Mouse (Mus musculus) natural killer cell, adult 2 months (primary cell): ENCODE measurements around the gene Popdc3.
"Not testable (repeated sequence)": the region's sequence is repeated elsewhere in the genome, so short reads cannot be mapped to it uniquely, and the experiment has no call there.

ENCODE experiments used
- DNase-seq, 2 experiments: peaks; one replicate each; pipeline ENCODE4 v3.0.0; 2022; ENCODE audit warnings: low spot score in 2 of 2

Gene Popdc3

DNA sequence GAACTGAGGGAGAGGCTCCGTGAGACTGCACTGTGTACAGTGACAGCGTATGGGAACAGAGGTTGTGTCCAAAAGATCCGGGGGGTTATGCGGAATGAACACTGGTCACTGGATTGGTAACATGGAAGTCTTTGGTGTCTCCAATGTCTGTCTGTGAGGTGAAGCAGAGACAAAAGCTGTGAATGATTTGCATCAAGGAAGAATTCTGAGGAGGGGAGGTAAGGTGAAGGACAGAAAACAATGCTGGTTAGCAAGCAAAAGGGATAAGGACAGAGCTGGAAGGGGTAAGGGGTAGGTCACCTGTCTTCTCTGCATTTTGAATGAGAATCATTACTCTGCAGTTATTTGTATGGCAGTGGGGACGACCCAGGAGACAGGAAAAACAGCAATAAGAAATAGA, 16.6 kb downstream of the Popdc3 start:
- no peak for DNase-seq

DNA sequence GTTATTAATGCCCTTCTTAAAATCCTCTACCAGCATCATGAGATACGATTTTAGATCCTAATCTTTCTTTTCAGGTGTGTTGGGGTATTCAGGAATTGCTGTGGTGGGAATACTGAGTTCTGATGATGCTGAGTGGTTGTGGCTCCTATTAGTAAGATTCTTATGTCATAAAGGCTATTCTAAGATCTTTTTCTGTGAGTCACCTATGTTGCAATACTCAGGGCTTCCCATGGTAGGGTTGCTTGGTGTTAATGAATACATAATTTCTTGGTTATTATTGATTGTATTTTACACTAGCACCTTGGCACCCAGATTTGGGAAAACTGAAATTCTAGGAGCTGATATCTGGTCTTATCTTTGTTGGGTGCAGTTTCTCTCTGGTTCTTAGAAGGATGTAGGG, 26.7 kb downstream of the Popdc3 start:
- DNase-seq: no peak

DNA sequence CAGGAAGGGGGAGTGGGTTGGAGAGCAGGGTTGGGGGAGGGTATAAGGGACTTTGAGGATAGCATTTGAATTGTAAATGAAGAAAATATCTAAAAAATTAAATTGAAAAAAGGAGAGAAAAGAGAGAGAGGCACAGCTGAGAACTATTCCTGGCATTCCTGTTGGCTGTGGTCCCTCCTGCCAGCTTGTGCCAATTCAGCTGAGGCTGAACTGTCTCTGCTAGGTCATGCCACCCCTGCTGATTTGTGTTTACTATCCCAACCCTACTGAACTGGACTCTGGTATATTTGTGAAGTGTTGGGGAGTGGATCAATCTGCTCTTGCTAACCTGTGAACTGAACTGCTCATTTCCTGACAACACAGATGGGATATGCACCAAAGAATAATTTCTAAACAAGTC, 32.3 kb downstream of the Popdc3 start:
- DNase-seq: no peak

GRCm38 (mm10) chr10:45216676-45217075, 38.8 kb downstream of the Popdc3 start:
- DNase-seq: no peak

DNA sequence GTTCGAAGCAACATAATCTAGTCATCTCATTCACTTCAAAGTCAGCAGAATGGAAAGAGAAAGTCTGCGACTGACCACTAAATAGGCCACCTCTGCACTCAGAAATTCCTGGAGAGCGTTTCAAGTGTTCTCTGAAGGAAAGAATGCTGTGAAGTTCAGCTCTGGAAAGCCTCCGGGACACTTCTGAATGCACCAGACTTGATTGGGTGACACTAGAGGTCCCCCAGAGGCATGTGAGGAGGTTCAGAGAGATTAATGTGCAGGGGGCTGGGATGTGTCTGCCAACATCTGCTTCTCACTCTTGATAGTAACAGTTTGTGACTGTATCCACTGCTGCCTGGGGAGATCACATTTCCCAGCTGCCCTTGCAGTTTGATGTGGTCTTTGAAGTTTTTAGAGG, 52.1 kb downstream of the Popdc3 start:
- no peak for DNase-seq

- no peak for DNase-seq
These were observed 55.5 kb downstream of the Popdc3 start for GRCm38 (mm10) chr10:45233351-45233750.

DNA sequence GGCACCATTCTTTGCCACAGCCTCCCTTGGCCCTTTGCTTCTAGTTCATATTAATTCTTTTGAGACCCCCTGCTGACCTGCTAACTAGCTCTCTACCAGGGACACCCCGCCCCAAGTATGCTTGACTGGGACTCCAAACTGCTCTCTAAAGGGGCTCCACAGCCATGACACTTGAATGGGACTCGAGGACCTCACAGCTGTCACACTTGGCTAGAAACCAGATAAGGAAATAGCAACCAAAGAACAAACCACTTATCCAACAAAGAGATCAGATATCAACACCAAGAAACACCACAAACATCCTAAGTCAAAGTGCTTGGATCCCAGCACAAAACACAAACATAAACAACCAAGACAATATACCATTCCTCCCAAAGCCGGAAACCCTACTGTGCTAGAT, 58.4 kb downstream of the Popdc3 start:
- no peak for DNase-seq

GRCm38 (mm10) chr10:45237492-45237891, 59.6 kb downstream of the Popdc3 start:
- no peak for DNase-seq

DNA sequence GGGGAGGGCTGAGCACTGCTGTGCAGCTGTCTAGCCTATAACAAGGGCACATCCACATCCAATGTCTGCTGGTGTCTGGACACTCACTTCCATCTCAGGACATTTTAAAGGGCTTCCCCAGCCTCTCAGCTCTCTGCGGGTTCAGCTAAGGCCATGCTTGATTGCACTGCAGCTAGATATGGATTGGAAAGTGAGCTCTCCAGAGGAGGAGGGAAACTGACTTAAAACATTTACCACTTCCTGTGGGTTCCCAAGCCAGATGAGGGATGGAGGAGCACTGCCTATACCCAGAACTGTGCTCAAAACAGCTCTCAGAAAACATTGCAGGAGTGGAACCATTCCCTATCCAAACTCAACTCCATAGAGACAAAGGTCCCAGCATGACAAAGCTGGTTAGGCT, 82.6 kb downstream of the Popdc3 start:
- DNase-seq: no peak

DNA sequence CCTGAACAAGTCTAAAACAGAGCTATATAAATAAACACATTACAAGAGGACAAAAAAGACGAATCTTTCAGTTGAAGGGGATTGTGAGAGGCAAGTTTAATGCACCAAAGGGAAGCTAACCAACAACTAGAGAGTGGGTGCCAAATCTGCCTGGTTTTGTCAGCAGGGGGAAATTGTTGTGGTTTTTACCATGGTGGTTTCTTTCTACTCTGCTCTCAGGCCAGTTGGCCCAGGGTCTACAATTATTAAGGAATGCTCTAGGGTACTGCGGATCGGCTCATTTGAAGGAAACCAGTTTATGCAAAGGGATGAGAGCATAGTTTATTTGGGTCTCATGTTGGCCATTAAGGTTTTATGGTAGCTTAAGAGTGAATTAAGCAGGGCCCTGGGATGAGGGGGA, 84.2 kb downstream of the Popdc3 start:
- DNase-seq: no peak

DNA sequence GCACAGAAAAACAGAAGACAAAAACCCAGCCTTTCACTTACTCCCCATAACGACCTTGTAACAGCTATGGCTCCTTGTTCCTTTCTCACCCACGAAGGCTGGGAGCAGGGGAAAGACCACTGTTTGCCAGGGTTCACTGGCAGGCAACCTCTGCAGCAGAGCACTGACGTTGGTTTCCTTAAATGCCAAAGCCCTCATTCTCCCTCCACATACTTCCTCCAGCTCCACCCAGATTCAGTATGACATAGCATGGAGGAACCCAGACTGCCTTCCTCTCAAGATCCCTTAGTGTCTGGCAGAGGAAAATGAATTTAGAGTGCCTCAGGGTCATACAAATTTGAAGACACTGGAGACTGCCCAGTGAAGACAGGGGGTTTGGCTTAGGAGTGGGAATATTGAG, 98.6 kb downstream of the Popdc3 start:
- no peak for DNase-seq

- DNase-seq: no peak
These were observed 99.1 kb downstream of the Popdc3 start for GRCm38 (mm10) chr10:45276995-45277394.

GRCm38 (mm10) chr10:45285651-45286050, 107.8 kb downstream of the Popdc3 start:
- DNase-seq: no peak

GRCm38 (mm10) chr10:45288351-45288750, 110.5 kb downstream of the Popdc3 start:
- DNase-seq: no peak

DNA sequence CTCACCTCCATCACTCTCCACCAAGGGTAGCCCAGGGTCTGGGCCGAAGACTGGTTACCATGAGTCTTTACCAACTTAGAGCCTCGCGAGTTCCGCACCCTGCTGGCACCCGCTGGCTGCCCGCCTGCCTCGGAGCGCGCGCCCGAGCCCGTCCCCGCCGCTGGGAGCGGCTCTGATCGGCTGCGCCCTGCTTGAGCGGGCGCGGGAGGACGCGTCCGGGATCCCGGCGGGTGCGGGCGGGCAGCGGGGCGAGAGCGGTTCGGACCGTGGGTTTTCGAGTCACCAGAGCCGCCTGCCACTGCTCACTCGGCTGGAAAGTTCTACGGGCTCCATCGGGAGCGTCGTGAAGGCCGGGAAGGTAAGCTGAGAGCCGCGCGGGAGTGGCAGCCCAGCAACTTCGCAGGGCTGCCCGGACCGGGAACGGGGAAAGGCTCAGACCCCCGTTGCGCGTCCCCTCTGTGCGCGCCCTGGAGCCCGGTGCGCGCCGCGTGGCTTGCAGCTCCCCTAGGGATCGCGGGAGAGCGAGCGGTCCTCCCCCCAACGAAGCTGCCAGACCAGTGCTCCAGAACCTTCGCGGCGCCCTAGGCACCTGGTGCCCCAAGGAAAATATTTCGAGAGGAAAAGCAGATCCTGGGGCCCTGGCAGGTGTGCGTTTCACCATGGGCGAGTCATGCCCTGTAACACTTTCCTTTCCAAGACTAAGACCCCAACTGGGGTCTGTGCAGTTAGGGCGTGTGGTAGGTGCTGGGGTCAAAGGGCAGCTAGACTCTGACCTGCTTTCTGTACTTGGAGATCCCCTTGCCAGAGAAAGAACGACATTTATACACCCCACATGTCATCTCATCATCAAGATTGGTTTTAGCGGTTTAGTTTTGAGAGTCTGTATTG, 111.6 kb downstream of the Popdc3 start:
- DNase-seq: no peak

- no peak for DNase-seq
These were observed 112.7 kb downstream of the Popdc3 start for GRCm38 (mm10) chr10:45290618-45291017.

GRCm38 (mm10) chr10:45292159-45292558, 114.3 kb downstream of the Popdc3 start:
- DNase-seq: not testable (repeated sequence)

- DNase-seq: no peak
These were observed 117.2 kb downstream of the Popdc3 start for GRCm38 (mm10) chr10:45295093-45295492.

DNA sequence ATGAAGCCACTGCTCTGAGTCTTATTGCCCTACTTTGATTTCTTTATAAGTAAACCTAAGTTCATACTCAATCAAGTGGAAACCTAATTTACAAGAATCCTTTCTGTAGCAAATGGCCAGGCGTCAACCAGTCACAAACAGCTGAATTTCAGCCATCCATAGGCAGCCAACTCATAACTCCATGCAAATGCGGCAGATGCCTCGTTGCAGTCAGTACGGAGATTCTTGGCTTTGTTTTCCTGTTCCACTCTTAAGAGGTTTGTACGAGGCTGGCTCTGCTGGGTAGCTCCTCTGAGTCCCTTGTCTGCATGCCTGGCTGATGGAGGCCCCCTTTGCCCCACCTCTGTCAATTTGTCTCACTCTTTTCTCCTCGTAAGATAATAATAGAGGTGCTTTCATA, 120.6 kb downstream of the Popdc3 start:
- no peak for DNase-seq

DNA sequence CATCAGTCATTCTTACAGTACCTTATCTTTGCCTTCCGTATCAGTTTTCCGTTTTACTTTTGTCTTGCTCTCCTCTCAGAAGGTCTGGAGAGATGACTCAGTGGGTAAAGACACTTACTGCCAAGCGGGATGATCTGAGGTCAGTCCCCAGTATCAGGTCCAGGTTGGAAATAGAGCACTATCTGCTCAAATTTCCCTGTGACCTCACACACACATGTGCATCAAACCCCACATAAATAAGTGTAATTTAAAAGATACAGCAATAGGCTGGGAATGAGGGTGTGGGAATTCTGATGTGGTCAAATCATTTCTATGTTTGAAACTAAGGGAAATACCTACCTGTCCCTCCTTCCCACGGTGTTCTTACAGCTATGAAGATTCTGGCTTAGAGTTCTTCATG, 121.6 kb downstream of the Popdc3 start:
- DNase-seq: no peak

DNA sequence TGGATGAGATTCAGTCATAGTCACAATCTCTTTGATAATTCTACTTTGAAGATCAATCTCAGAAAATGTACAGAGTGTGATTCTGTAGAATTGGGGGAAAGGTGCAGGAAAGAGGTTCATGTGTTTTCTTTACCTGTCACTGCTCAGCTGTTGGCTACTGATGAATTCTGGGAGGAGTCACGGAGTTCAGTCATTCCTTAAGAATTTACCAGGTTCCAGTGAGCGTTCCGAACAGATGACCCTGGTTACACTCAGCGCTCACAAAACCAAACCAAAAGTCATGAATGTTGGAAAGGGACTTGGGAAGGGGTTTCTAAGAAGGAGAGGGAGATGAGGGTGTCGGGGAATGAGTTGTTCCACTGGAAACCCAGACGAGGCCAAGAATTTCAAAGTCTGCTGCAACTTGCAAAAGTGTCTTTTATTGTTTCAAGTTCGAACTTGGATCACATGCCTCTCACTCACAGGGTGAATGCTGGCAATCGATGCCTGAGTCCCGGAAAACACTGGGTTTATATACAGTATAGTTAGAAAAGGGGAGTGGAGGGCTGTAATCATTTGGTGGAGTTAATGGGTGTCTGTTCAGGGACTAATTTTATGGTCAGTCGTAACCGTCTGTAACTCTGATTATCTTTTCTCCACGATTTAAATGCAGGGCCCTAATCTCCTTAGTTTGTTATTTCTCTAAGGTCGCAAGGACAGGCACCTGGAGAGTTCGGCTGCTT, 125.6 kb downstream of the Popdc3 start:
- no peak for DNase-seq

DNA sequence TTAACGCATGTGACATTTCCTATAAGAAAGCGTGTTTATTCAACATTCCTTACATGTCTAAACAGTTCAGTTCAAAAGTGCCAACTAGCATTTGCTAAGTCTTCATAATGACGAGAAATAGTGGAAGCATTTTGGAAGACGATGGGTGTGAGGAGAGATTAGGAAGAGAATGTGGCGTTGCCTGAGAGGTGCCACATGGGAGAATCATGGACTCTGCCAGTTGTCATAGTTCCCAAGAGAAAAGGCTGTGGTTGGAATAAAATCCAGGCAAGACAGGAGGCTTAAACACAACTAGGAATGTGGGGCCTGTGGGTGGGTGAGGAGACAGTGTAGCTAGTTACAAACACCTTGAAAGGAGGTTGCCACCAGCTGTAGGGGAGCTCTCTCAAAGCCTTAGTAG, 127.3 kb downstream of the Popdc3 start:
- DNase-seq: no peak

DNA sequence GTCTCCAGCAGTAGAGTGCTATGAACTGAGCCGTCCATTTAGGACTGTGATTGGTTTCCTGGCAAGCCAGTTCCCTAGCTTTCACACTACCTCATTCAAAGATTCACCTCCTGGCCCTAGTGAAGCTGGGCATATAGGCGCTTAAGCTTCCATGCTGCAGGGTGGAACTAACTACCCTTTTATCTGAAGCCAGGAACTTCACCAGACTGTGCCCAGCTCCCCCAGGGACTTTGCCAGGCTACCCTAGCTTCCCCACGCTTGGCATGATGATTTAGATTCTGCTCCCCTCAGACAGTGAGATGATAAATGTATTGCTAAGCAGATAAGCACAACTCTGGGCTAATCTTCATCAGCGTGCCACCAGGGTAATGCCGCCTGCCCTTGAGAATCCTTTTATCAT, 133.2 kb downstream of the Popdc3 start:
- DNase-seq: no peak
